Mouse (Mus musculus): ENCODE results near the gene Tspan18.

The Tspan18 gene

GRCm38 (mm10) chr2:93333817-93334731 is at the start of gene Tspan18:
Tspan18 (minus strand) TSS chr2:93334505.
- peak in 1 of 2 experiments; percentile 34 for DNase-seq (ENCODE audit: low spot score in 2 of 2)

GRCm38 (mm10) chr2:93383831-93384230 is 49.5 kb upstream of the Tspan18 start:
- DNase-seq (ENCODE audit: low spot score in 2 of 2): no peak

- no peak for DNase-seq (ENCODE audit: low spot score in 2 of 2)
Observed at GRCm38 (mm10) chr2:93380680-93381089, 46.4 kb upstream of the Tspan18 start.

DNA sequence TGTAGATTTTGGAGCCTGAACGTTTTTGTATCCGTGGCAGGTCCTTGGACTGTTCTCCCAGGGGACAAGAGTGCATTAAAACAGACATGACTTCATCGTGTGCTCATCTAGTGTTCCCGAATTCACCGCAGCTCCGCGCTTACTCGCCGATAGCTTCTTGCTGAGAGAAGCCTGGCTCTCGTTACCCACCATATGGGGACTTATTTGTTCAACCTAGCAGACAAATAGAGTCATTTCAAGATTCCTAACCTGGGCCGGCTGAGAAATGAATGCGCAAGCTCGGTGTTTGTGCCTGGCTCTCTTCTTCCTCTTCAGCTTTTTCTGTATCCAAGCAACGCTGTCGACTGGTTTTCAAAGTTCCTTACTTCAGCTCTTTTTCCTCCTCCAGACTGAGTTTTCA is 43.5 kb upstream of the Tspan18 start:
- DNase-seq (ENCODE audit: low spot score in 2 of 2): peak; percentile 17 to 26

GRCm38 (mm10) chr2:93377157-93377556 is 42.9 kb upstream of the Tspan18 start:
- DNase-seq (ENCODE audit: low spot score in 2 of 2): no peak

GRCm38 (mm10) chr2:93372872-93373271 is 38.6 kb upstream of the Tspan18 start:
- DNase-seq (ENCODE audit: low spot score in 2 of 2): no peak

DNA sequence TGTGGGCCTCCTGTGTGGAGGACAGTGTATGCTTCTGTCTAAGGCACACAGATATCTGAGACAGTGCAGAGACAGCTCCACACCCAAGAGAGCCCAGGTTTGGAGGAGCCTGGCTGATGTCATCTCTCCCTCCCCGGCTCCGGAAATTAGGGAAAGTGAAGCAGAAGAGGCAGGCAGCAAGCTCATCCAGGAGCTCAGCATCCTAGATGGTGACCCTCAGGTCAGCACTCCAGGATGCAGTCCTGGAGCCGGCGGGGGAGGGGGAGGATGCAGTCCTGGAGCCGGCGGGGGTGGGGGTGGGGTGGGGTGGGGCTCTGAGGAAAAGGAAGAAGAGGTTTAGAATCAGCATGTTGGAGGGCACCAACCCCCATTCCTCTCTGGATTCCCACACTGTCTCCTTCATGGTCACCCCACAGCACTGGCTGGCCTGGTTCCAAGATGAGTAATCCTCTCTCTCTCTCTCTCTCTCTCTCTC is 37.8 kb upstream of the Tspan18 start:
- no peak for DNase-seq (ENCODE audit: low spot score in 2 of 2)

DNA sequence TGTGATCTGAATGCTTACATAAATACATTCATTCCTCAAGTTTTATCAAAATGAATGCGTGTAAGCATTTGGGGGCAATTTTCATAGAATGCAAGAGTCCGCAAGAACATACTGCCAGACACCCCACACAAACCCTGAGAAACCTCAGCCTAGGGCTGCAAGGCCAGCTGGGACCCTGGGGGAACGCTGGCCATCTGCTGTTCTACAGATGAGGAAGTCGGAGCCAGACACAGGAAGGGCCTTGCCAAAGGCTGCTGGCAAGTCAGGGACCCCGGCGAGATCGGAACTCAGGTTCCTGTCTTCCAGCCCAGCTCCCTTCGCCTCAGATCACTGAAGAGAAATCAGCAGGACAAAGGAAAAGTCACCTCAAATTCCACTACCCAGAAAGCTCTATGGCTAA is 34.6 kb upstream of the Tspan18 start:
- no peak for DNase-seq (ENCODE audit: low spot score in 2 of 2)

DNA sequence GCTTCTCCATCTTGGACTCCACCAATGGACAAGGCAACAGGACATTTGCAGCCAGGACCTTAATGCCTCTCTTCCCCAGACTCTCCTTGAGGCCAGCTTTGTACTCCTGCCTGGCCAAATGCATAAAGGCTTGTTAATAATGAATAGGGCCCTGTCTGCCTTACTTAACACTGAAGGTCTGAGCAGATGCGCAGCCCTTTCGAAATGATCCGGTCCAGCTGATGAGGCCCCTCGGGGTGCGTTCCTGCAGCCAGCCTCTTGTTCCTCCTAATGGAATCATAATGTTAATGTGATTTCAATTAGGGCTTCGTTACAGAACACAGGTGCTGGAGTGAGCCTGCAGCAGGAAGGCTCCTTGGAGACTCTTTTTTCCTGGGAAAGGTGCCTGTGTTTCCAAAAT is 33.7 kb upstream of the Tspan18 start:
- DNase-seq (ENCODE audit: low spot score in 2 of 2): no peak

DNA sequence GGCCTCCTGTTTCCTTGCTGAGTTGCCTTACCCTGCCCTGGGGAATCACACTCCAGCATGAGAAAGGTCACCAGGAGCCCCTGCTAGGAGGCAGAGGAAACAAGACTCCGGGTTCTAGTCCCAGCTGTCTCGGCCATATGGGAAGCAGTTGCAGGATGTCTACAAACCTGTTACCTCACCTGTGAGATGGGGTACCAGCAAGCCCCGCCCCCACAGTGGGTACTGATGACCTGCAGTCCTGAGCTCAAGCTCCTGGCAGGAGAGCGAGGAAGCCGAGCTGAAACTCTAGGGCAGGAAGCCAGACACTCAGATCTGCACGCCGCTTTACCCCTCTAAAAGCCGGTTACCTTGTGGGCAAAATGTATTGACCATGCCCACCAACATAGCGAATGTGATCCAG is 31.1 kb upstream of the Tspan18 start:
- DNase-seq (ENCODE audit: low spot score in 2 of 2): no peak

GRCm38 (mm10) chr2:93364951-93365350 is 30.6 kb upstream of the Tspan18 start:
- DNase-seq (ENCODE audit: low spot score in 2 of 2): no peak

- no peak for DNase-seq (ENCODE audit: low spot score in 2 of 2)
Observed at GRCm38 (mm10) chr2:93361454-93361853, 27.1 kb upstream of the Tspan18 start.

- DNase-seq (ENCODE audit: low spot score in 2 of 2): no peak
Observed at GRCm38 (mm10) chr2:93360310-93360709, 26.0 kb upstream of the Tspan18 start.

DNA sequence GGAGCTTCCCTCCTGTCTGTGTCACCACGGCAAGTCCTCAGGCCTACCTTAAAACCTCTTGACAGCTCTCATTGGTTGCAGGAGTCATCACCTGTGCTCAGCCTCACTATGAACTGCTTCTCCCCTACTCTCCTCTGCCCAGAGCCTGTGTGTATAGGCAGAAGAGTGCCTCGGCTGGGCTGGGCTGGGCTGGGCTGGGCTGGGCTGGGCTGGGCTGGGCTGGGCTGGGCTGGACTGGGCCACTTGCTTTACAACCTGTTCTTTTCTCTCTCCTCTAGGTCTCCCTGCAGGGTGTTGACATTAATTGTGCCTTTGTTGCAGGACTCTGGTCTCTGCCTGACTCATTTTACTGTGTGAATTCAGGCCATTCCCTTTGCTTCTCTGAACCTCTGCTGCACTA is 23.1 kb upstream of the Tspan18 start:
- no peak for DNase-seq (ENCODE audit: low spot score in 2 of 2)

GRCm38 (mm10) chr2:93355845-93356244 is 21.5 kb upstream of the Tspan18 start:
- DNase-seq (ENCODE audit: low spot score in 2 of 2): no peak

DNA sequence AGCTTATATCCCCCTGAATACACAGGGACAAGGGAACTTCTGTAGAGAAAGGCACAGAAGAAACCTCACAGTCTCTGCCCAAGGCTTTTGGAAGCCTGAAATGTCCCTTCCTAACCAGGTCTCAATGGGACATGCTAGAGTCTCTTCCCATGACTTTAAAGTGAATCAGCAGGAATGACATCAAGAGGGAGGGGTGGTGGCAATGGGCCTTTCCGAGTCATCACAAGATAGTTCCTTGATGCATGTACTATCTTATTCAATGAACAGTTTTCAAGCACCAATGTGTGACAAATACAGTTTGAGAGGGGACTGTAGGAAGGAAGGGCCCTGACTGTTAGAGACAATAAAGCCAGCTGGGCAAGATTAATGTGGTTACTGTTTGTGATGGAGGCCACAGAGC is 20.3 kb upstream of the Tspan18 start:
- no peak for DNase-seq (ENCODE audit: low spot score in 2 of 2)

GRCm38 (mm10) chr2:93353725-93354124 is 19.4 kb upstream of the Tspan18 start:
- no peak for DNase-seq (ENCODE audit: low spot score in 2 of 2)

DNA sequence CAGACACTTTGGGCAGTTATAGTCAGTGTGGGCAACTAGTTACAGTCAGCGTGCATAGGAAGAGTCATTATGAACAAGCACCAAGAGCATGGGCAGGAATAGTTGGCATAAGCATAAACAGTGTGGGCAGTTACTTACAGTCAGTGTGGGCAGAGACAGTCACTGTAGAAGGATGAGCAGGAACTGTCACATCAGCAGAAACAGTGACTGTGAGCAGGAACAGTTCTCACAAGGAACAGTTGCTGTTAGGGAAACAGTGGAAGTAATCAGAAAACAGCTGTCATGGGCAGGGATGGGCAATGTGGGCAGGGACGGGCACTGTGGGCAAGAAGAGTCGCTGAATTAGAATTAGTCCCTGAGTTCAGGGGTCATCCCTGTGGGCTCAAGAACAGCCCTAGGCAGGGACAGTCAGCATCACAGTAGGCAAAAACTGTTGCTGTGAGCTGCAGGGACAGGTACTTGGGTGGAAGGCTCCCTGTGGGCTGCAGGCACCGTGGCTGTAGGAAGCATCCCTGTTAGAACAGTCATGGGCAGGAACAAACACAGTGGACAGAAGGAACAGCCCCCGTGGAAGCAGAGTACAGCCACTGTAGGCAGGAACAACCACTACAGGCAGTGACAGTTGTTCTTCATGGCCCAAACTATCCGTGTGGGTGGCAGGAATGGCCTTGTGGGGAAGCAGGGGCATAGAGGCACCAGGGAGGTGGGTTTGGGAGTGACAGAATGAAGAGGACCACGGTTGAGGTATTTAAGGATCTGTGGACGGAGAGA is 18.8 kb upstream of the Tspan18 start:
- DNase-seq (ENCODE audit: low spot score in 2 of 2): no peak

GRCm38 (mm10) chr2:93351352-93351751 is 17.0 kb upstream of the Tspan18 start:
- no peak for DNase-seq (ENCODE audit: low spot score in 2 of 2)

- DNase-seq (ENCODE audit: low spot score in 2 of 2): no peak
Observed at GRCm38 (mm10) chr2:93347018-93347417, 12.7 kb upstream of the Tspan18 start.

- DNase-seq (ENCODE audit: low spot score in 2 of 2): no peak
Observed at GRCm38 (mm10) chr2:93346609-93347008, 12.3 kb upstream of the Tspan18 start.

DNA sequence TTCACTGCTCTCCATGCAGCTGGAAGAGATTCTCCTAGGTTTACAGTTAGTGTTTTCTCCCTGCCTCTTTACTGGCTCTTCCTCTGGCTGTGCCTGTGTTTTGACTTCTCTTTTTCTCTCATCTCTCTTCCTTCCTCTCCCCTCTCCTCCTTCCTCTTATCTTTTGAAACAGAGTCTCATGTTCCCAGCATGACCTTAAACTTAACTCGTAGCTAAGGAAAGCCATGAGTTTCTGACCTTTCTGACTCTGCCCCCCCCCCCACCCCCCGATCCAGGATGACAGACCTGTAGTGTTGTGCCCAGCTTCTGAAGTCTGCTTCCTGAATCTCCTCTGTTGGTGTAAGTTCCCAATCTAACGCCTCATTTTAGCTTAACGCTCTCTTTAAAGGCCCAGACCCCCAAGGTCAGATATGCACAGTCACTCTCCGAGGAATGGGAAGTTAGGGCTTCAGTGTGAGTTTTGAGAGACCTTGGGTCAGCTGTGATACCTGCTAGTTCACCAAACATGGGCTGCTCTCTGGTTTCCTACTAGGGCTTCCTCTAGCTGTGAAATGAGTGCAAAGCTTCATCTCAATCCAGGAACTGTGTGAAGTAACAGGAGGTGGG is 11.5 kb upstream of the Tspan18 start:
- no peak for DNase-seq (ENCODE audit: low spot score in 2 of 2)
